Mouse (Mus musculus) limb, embryonic 14.5 days (tissue): ENCODE results near the gene Crybb1. TPM values are rescaled to one million over a fixed set of nuclear protein-coding genes. Genes with fewer than 3 reads are reported as not detected.

ENCODE experiments used
- ATAC-seq: fragments of 200-750 bp; cut with Nextera tagmentation; 2 replicates; pipeline ENCODE4 v1.8.0; 2017; ENCODE audit warnings: low read depth, moderate number of reproducible peaks, moderate TSS enrichment; ENCODE audit not compliant: low FRiP score
- DNase-seq: peaks from one replicate; pipeline ENCODE4 v3.0.0-alpha.2; 2015; ENCODE audit warnings: low spot score
- H3K27ac ChIP-seq: fragments of 300-500 bp; sonication (generic); replicated peaks from 2 replicates; pipeline ENCODE4 v1.5.1; 2014; ENCODE audit warnings: low read depth, mild to moderate bottlenecking, low read length, moderate library complexity, mixed read lengths
- H3K27me3 ChIP-seq: fragments of 300-500 bp; sonication (generic); 2 replicates; pipeline ENCODE4 v1.6.1; 2014; ENCODE audit warnings: low read length, mixed read lengths; ENCODE audit not compliant: control insufficient read depth, insufficient read depth
- H3K36me3 ChIP-seq: fragments of 300-500 bp; sonication (generic); 2 replicates; pipeline ENCODE4 v1.6.1; 2014; ENCODE audit warnings: mild to moderate bottlenecking, low read length, moderate library complexity, mixed read lengths; ENCODE audit not compliant: control insufficient read depth, insufficient read depth
- H3K4me1 ChIP-seq: fragments of 300-500 bp; sonication (generic); 2 replicates; pipeline ENCODE4 v1.6.1; 2014; ENCODE audit warnings: antibody characterized with exemption, low read length, mixed read lengths; ENCODE audit not compliant: control insufficient read depth, insufficient read depth
- H3K4me2 ChIP-seq: fragments of 300-500 bp; sonication (generic); replicated peaks from 2 replicates; pipeline ENCODE4 v1.6.1; 2014; ENCODE audit warnings: low read depth, mild to moderate bottlenecking, low read length, moderate library complexity; ENCODE audit not compliant: severe bottlenecking
- H3K4me3 ChIP-seq: fragments of 300-500 bp; sonication (generic); replicated peaks from 2 replicates; pipeline ENCODE4 v1.5.1; 2014; ENCODE audit warnings: low read length
- H3K9ac ChIP-seq: fragments of 300-500 bp; sonication (generic); 2 replicates; pipeline ENCODE4 v1.6.1; 2014; ENCODE audit warnings: mild to moderate bottlenecking, low read depth, low read length, moderate library complexity; ENCODE audit not compliant: severe bottlenecking
- H3K9me3 ChIP-seq: fragments of 300-500 bp; sonication (generic); 2 replicates; pipeline ENCODE4 v1.6.1; 2016; ENCODE audit warnings: low read length; ENCODE audit not compliant: control insufficient read depth
- POLR2A ChIP-seq: fragments of 200-500 bp; IDR thresholded peaks from 2 replicates; pipeline ENCODE4 v1.8.0; 2012; ENCODE audit warnings: inconsistent platforms, mild to moderate bottlenecking, moderate library complexity, borderline replicate concordance; ENCODE audit not compliant: insufficient read depth, insufficient read length; ENCODE audit errors: extremely low read depth
- WGBS: fragments of 180-500 bp; shearing (Covaris S2); extraction: QIAGEN DNeasy Blood & Tissue Kit; methylation state at CpG from one replicate; pipeline ENCODE4 v1.1.7; 2014; 5-methylcytosine and 5-hydroxymethylcytosine counted together
- polyA plus RNA-seq, 2 experiments: library from polyadenylated mRNA; depleted of rRNA in 1 of 2; stranded (reverse) in 1 of 2; unstranded in 1 of 2; fragments of >200 nt; fragmentation: Nextera tagmentation in 1 of 2; extraction: Ambion mirVana in 1 of 2; gene quantifications; 2 replicates each; pipeline versions ENCODE4 v1.2.1 to v1.2.3; 2012 to 2014

The Crybb1 gene
- polyA plus RNA-seq, 2 experiments = 0.54 to 1.9 TPM

- no peaks in the 10 kb centered on the region for H3K4me1 ChIP-seq
- H3K9me3 ChIP-seq = no peaks in the 10 kb centered on the region
- 52% methylated on average over 8 of the region's 8 CpGs for WGBS
- H3K36me3 ChIP-seq = no peaks in the 10 kb centered on the region
- H3K4me3 ChIP-seq = no peak overlapping the region
- no peak for TF ChIP-seq POLR2A
- no peak overlapping the region for H3K4me2 ChIP-seq
- ATAC-seq = no peak
- H3K27me3 ChIP-seq = no peaks in the 10 kb centered on the region
- H3K9ac ChIP-seq = no peak overlapping the region
- no peak for DNase-seq
- H3K27ac ChIP-seq = no peak overlapping the region
Measured at GRCm38 (mm10) chr5:112295162-112295561, 39.5 kb downstream of the Crybb1 start.

GRCm38 (mm10) chr5:112295564-112295963 is 39.9 kb downstream of the Crybb1 start:
- no peak for TF ChIP-seq POLR2A
- 63% methylated on average over 8 of the region's 8 CpGs for WGBS

GRCm38 (mm10) chr5:112296404-112297181 is 41.0 kb downstream of the Crybb1 start:
- H3K36me3 ChIP-seq = no peaks in the 10 kb centered on the region
- no peaks in the 10 kb centered on the region for H3K27me3 ChIP-seq
- H3K27ac ChIP-seq = no peak overlapping the region
- no peaks in the 10 kb centered on the region for H3K9me3 ChIP-seq
- H3K4me3 ChIP-seq = no peak overlapping the region
- H3K4me1 ChIP-seq = no peaks in the 10 kb centered on the region
- no peak overlapping the region for H3K4me2 ChIP-seq
- no peak overlapping the region for H3K9ac ChIP-seq
- TF ChIP-seq POLR2A = no peak
- WGBS = 76% methylated on average over 6 of the region's 6 CpGs
- DNase-seq (no peak), ATAC-seq (no peak)

More at GRCm38 (mm10) chr5:112295564-112295963, 39.9 kb downstream of the Crybb1 start:
- ATAC-seq (no peak), DNase-seq (no peak)
- no peak overlapping the region for H3K9ac ChIP-seq
- H3K36me3 ChIP-seq = no peaks in the 10 kb centered on the region
- H3K4me1 ChIP-seq = no peaks in the 10 kb centered on the region
- H3K4me2 ChIP-seq = no peak overlapping the region
- no peak overlapping the region for H3K27ac ChIP-seq
- H3K4me3 ChIP-seq = no peak overlapping the region
- no peaks in the 10 kb centered on the region for H3K27me3 ChIP-seq
- no peaks in the 10 kb centered on the region for H3K9me3 ChIP-seq

GRCm38 (mm10) chr5:112297257-112297656 is 41.6 kb downstream of the Crybb1 start:
- DNase-seq (no peak), ATAC-seq (no peak)
- TF ChIP-seq POLR2A = no peak
- H3K4me1 ChIP-seq = no peaks in the 10 kb centered on the region
- no peaks in the 10 kb centered on the region for H3K27me3 ChIP-seq
- no peak overlapping the region for H3K4me3 ChIP-seq
- H3K9ac ChIP-seq = no peak overlapping the region
- H3K9me3 ChIP-seq = no peaks in the 10 kb centered on the region
- WGBS = 83% methylated on average over 2 of the region's 2 CpGs
- H3K27ac ChIP-seq = no peak overlapping the region
- H3K4me2 ChIP-seq = no peak overlapping the region
- H3K36me3 ChIP-seq = no peaks in the 10 kb centered on the region

GRCm38 (mm10) chr5:112298226-112298988 is 42.8 kb downstream of the Crybb1 start:
- no peak overlapping the region for H3K4me3 ChIP-seq
- H3K36me3 ChIP-seq = no peaks in the 10 kb centered on the region
- H3K27ac ChIP-seq = no peak overlapping the region
- H3K9me3 ChIP-seq = no peaks in the 10 kb centered on the region
- no peak for DNase-seq
- no peaks in the 10 kb centered on the region for H3K4me1 ChIP-seq
- H3K27me3 ChIP-seq = no peaks in the 10 kb centered on the region
- WGBS = 84% methylated on average over 12 of the region's 12 CpGs
- no peak overlapping the region for H3K4me2 ChIP-seq
- H3K9ac ChIP-seq = no peak overlapping the region
- no peak for ATAC-seq
- TF ChIP-seq POLR2A = no peak
